Mouse (Mus musculus) hindbrain, embryonic 14.5 days (tissue): Measurements from ENCODE around the gene Wdr38. TPM values are rescaled to one million over a fixed set of nuclear protein-coding genes. Genes with fewer than 3 reads are reported as not detected.

Experiments
- ATAC-seq: fragments of 200-750 bp; cut with Nextera tagmentation; 2 replicates; pipeline ENCODE4 v1.8.0; 2017; ENCODE audit warnings: moderate number of reproducible peaks, mild to moderate bottlenecking, moderate TSS enrichment, moderate library complexity; ENCODE audit not compliant: low FRiP score
- DNase-seq: peaks from one replicate; pipeline ENCODE4 v3.0.0-alpha.2; 2015; ENCODE audit warnings: low spot score
- H3K27ac ChIP-seq: fragments of 300-500 bp; sonication (generic); 2 replicates; pipeline ENCODE4 v1.5.1; 2014; ENCODE audit warnings: mild to moderate bottlenecking, moderate library complexity
- H3K27me3 ChIP-seq: fragments of 300-500 bp; sonication (generic); 2 replicates; pipeline ENCODE4 v1.6.1; 2014; ENCODE audit warnings: mild to moderate bottlenecking, low read length, mixed read lengths; ENCODE audit not compliant: control insufficient read depth, insufficient read depth
- H3K36me3 ChIP-seq: fragments of 300-500 bp; sonication (generic); replicated peaks from 2 replicates; pipeline ENCODE4 v1.6.1; 2014; ENCODE audit not compliant: control insufficient read depth, insufficient read depth
- H3K4me1 ChIP-seq: fragments of 300-500 bp; sonication (generic); replicated peaks from 2 replicates; pipeline ENCODE4 v1.6.1; 2014; ENCODE audit warnings: antibody characterized with exemption, low read length, mixed read lengths; ENCODE audit not compliant: control insufficient read depth, insufficient read depth
- H3K4me2 ChIP-seq: fragments of 300-500 bp; sonication (generic); replicated peaks from 2 replicates; pipeline ENCODE4 v1.6.1; 2014; ENCODE audit warnings: mild to moderate bottlenecking, moderate library complexity
- H3K4me3 ChIP-seq: fragments of 300-500 bp; sonication (generic); replicated peaks from 2 replicates; pipeline ENCODE4 v1.5.1; 2014; ENCODE audit warnings: mild to moderate bottlenecking, low read length
- H3K9ac ChIP-seq: fragments of 300-500 bp; sonication (generic); 2 replicates; pipeline ENCODE4 v1.6.1; 2014
- H3K9me3 ChIP-seq: fragments of 300-500 bp; sonication (generic); 2 replicates; pipeline ENCODE4 v1.6.1; 2016; ENCODE audit warnings: low read length; ENCODE audit not compliant: control insufficient read depth
- WGBS: fragments of 180-500 bp; shearing (Covaris S2); extraction: QIAGEN DNeasy Blood & Tissue Kit; methylation state at CpG from one replicate; pipeline ENCODE4 v1.1.7; 2014; 5-methylcytosine and 5-hydroxymethylcytosine counted together
- polyA plus RNA-seq: library from polyadenylated mRNA; unstranded; fragments of >200 nt; fragmentation: Nextera tagmentation; extraction: Ambion mirVana; gene quantifications from 2 replicates; pipeline ENCODE4 v1.2.1, GENCODE M21; 2014

The Wdr38 gene
- polyA plus RNA-seq, 1 experiment from 2014 or later, result 1.2 TPM

- 0 out of 2 replicates have a peak, but pooled peaks have one; percentile 15 for ATAC-seq
- Histone ChIP-seq H3K27me3 (no peaks in the 10 kb centered on the region), H3K4me2 (no peak overlapping the region), H3K9me3 (no peaks in the 10 kb centered on the region), H3K4me1 (no peaks in the 10 kb centered on the region), H3K36me3 (no peaks in the 10 kb centered on the region), H3K27ac (no peak overlapping the region), H3K4me3 (no peak overlapping the region), H3K9ac (no peak overlapping the region)
- 84% methylated on average over 6 of the region's 6 CpGs for WGBS
- DNase-seq, result no peak
Observed at GRCm38 (mm10) chr2:38987803-38988510, 9.3 kb upstream of the Wdr38 start.

- Histone ChIP-seq H3K27me3 (no peaks in the 10 kb centered on the region), H3K27ac (no peak overlapping the region), H3K9me3 (no peaks in the 10 kb centered on the region), H3K4me3 (no peak overlapping the region), H3K4me1 (no peaks in the 10 kb centered on the region), H3K36me3 (no peaks in the 10 kb centered on the region), H3K4me2 (no peak overlapping the region), H3K9ac (no peak overlapping the region)
- 96% methylated on average over 2 of the region's 2 CpGs for WGBS
- DNase-seq (no peak), ATAC-seq (no peak)
Observed at GRCm38 (mm10) chr2:38988929-38989328, 8.3 kb upstream of the Wdr38 start.

GRCm38 (mm10) chr2:38992004-38992403 is 5.3 kb upstream of the Wdr38 start:
- no peak overlapping the region for H3K27ac ChIP-seq
- no peaks in the 10 kb centered on the region for H3K36me3 ChIP-seq
- H3K9me3 ChIP-seq, result no peaks in the 10 kb centered on the region
- no peak overlapping the region for H3K4me3 ChIP-seq
- no peak overlapping the region for H3K4me2 ChIP-seq
- WGBS, result 79% methylated on average over 4 of the region's 4 CpGs
- ATAC-seq (no peak), DNase-seq (no peak)
- no peak overlapping the region for H3K9ac ChIP-seq
- no peaks in the 10 kb centered on the region for H3K27me3 ChIP-seq
- no peaks in the 10 kb centered on the region for H3K4me1 ChIP-seq

GRCm38 (mm10) chr2:38992452-38992851 is 4.8 kb upstream of the Wdr38 start:
- Histone ChIP-seq H3K27me3 (no peaks in the 10 kb centered on the region), H3K27ac (no peak overlapping the region), H3K36me3 (no peaks in the 10 kb centered on the region), H3K4me1 (0 out of 2 replicates have a peak, but pooled peaks cover 1% of the 10 kb centered on the region), H3K9ac (0 out of 2 replicates have a peak overlapping the region, but pooled peaks have one; percentile 11), H3K4me2 (no peak overlapping the region), H3K9me3 (no peaks in the 10 kb centered on the region), H3K4me3 (no peak overlapping the region)
- no peak for DNase-seq
- no peak for ATAC-seq
- WGBS, result 49% methylated on average over 4 of the region's 4 CpGs

- Histone ChIP-seq H3K9me3 (no peaks in the 10 kb centered on the region), H3K9ac (no peak overlapping the region), H3K36me3 (peaks cover 43% of the 10 kb centered on the region), H3K27ac (no peak overlapping the region), H3K4me1 (peaks cover 19% of the 10 kb centered on the region), H3K4me2 (no peak overlapping the region), H3K4me3 (no peak overlapping the region), H3K27me3 (no peaks in the 10 kb centered on the region)
- WGBS, result 67% methylated on average over 4 of the region's 4 CpGs
- ATAC-seq (no peak), DNase-seq (no peak)
Observed at GRCm38 (mm10) chr2:38999381-38999780, 2.1 kb downstream of the Wdr38 start.

- DNase-seq (no peak), ATAC-seq (no peak)
- H3K27me3 ChIP-seq, result no peaks in the 10 kb centered on the region
- H3K4me2 ChIP-seq, result no peak overlapping the region
- H3K27ac ChIP-seq, result no peak overlapping the region
- peaks cover 43% of the 10 kb centered on the region for H3K36me3 ChIP-seq
- no peaks in the 10 kb centered on the region for H3K9me3 ChIP-seq
- H3K9ac ChIP-seq, result no peak overlapping the region
- WGBS, result 69% methylated on average over 8 of the region's 8 CpGs
- no peak overlapping the region for H3K4me3 ChIP-seq
- peaks cover 19% of the 10 kb centered on the region for H3K4me1 ChIP-seq
Observed at GRCm38 (mm10) chr2:38999910-39000586, 2.8 kb downstream of the Wdr38 start.

GRCm38 (mm10) chr2:39000587-39000919 is 3.3 kb downstream of the Wdr38 start:
- no peak overlapping the region for H3K9ac ChIP-seq
- DNase-seq, result no peak
- no peak overlapping the region for H3K4me2 ChIP-seq
- H3K4me3 ChIP-seq, result no peak overlapping the region
- ATAC-seq, result no peak
- peaks cover 20% of the 10 kb centered on the region for H3K4me1 ChIP-seq
- WGBS, result 91% methylated on average over 4 of the region's 4 CpGs
- H3K27me3 ChIP-seq, result no peaks in the 10 kb centered on the region
- no peaks in the 10 kb centered on the region for H3K9me3 ChIP-seq
- H3K27ac ChIP-seq, result no peak overlapping the region
- H3K36me3 ChIP-seq, result peaks cover 43% of the 10 kb centered on the region

GRCm38 (mm10) chr2:39001866-39002265 is 4.6 kb downstream of the Wdr38 start:
- H3K27me3 ChIP-seq, result no peaks in the 10 kb centered on the region
- no peak for ATAC-seq
- no peak overlapping the region for H3K4me3 ChIP-seq
- H3K9ac ChIP-seq, result no peak overlapping the region
- peaks cover 43% of the 10 kb centered on the region for H3K36me3 ChIP-seq
- H3K4me1 ChIP-seq, result peaks cover 30% of the 10 kb centered on the region
- no peak overlapping the region for H3K27ac ChIP-seq
- 83% methylated on average over 3 of the region's 3 CpGs for WGBS
- no peaks in the 10 kb centered on the region for H3K9me3 ChIP-seq
- DNase-seq, result no peak
- no peak overlapping the region for H3K4me2 ChIP-seq

- 47% methylated on average over 8 of the region's 8 CpGs for WGBS
- H3K4me3 ChIP-seq, result peak overlapping the region; percentile 69; the same call in 1 of the 2 replicates
- peaks cover 31% of the 10 kb centered on the region for H3K4me1 ChIP-seq
- H3K9me3 ChIP-seq, result no peaks in the 10 kb centered on the region
- ATAC-seq, result no peak
- H3K36me3 ChIP-seq, result peaks cover 43% of the 10 kb centered on the region
- H3K27me3 ChIP-seq, result no peaks in the 10 kb centered on the region
- DNase-seq, result no peak
- 0 out of 2 replicates have a peak overlapping the region, but pooled peaks have one; percentile 78 for H3K9ac ChIP-seq
- H3K4me2 ChIP-seq, result peak overlapping the region; percentile 80
- no peak overlapping the region for H3K27ac ChIP-seq
Observed at GRCm38 (mm10) chr2:39003106-39003505, 5.8 kb downstream of the Wdr38 start.
